Mouse (Mus musculus): Measurements from ENCODE around the gene Jak2.

Gene Jak2

DNA sequence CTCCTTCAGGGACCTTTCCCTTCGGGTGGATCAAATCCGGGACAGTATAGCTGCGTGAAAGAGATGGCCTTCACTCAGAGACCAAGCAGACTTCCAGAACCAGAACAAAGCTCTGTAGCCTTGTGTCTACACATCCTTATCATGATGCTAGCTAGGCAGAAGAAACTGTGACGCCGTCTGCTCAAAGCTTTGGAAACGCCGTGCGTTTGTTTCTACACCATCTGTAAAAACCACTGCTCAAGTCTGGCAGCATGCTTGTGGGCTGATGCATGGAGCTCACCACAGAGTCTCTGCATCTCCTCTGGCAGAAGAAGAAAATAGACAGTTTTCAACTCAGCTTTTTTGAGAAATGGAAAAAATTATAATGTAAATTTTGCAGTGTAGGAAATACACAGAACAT lies 60.2 kb downstream of the Jak2 start:
- DNase-seq, result no peak

DNA sequence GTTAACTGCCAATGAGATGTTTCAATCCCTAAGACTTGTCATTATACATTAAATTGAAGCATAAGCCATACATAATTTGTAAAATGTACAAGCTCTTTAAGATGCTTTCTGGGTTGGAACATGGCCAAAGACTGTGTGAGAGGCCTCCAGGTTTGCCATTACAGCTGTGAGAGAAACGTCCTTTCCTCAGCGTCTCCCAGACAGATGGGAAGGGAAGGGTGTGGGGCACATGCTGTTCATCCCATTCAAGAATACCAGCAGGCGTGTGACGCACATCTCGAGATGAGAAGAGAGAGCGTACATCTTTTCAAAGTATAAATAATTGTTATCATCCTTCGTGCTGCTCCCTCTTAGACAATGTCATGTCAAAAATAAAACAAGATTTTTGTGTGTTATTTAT lies 61.0 kb downstream of the Jak2 start:
- DNase-seq, result no peak

DNA sequence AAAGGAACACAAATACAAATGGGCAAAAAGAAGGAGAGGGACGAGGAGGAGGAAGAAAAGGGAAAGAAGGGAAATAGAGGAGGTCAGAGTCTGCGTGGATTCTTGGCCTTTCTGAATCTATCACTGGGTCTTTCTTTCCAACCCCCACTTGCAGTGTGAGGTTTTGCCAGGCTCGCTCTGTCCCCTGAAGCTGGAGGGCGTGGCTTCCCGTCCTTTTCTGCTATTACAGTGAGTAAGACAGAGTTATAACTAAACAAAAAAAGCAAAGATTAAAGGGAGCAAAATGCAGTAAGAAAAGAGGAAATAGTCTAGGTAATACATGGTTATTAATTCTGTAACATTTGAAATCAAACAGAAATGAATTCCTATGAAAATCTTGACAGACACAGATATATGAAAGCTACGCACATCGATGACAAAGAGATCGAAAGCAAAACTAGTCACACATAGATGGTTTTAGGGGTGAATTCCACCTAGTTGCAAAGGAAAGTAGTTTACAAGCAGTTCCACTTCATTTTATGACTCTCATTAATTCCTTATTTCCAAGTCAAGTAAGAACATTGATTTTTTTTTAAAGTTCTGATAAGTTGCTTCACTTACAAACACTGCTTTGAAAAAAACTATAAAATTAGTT lies 71.9 kb downstream of the Jak2 start:
- no peak for DNase-seq

DNA sequence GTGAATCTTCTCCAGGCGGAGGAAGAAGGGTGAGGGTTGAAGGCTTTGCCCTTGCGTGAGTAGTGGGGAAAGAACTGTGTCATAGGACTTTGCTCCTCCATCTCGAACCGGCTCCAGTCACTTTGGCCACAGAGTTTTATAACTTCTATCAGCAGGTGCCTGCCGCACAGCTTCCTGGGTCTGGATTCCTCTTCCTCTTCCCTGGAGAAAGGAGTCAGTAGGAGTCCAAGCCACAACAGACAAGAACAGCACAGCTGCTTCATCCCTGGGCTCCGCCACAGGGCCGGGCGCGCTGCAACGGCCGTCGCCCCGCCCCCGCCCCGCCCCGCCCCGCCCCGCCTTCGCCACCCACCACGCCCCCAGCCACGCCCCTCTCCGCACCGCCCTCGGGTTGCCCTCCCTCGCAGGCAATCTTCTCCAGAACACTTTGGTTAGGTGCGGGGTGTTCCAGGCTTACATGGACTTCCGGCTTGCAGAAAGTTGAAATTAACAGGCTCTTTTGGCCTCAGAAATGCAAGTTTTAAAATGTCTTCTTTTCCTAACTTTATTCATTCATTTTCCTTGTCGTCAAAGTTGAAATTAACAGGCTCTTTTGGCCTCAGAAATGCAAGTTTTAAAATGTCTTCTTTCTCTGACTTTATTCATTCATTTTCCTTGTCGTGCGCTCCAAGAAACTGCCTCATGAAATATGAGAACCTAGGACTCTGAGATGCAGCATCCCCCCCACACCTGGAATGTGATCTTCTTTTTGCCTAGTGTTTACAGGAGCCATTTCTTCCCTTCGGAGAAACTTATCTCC lies 73.6 kb downstream of the Jak2 start, which contains the start of gene Insl6:
Insl6 (minus strand) TSS at position 304 of the 799 bp plus-strand sequence.
- DNase-seq, result peak; percentile 85

DNA sequence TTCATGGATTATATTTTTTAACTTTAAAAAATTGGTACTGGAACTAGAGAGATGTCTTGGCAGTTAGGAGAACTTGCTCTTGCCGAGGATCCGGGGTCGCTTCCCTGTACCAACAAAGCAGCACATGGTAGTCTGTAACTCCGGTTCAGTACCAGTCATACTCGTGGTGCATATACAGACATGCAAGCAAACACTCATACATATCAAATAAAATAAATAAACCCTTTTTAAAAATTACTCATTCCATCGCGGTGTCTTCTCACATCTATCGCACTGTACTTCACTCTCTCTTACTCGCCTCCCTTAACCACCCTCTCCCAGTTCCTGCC lies 74.2 kb downstream of the Jak2 start:
- DNase-seq, result no peak

DNA sequence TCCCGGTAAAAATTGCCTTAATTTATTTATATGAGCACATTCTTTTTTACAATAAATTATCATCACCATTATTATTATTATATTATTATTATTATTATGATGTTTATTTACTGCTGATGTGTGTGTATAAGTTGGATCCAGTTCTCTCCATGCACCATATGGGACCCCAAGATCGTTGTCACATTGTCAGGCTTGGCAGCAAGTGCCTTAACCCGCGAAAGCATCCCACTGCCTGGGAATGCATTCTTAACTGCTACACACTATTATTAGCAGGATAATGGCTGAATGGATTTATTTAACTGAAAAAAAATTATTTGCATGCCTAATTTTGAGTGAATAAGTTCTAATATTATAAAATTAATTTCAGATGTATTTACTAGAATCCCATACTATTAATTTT lies 74.8 kb downstream of the Jak2 start:
- no peak for DNase-seq

DNA sequence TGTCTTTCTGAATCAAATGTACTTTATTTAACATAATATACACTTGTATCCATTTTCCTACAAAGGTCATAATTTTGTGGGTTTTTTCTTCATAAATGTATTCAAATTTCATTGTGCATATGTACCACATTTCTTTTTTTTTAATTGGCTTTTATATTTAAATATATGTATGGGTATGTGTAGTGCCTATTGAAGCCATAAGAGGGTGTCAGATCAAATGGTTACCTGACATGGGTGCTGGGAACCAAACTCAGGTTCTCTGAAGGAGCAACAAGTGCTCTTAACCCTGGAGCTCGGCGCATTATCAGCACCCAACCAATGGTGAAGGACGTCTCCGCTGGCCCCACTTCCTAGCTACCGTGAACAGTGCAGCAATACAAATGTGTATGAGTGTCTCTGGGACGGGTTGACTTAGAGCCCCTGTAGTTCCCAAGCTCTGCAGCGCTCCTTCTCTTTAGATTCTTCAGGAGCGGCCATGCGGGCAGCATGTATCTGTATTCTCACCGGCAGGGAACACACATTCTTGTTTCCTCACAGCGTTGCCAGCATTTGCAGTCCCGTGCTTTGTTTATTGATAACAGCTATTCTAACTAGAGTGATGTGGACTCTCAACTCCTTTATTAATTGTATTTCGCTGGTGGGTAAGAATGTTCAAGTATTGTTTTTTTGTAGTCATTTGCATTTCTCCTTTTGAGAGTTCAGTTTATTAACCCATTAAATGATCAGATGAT lies 75.4 kb downstream of the Jak2 start:
- DNase-seq, result no peak

DNA sequence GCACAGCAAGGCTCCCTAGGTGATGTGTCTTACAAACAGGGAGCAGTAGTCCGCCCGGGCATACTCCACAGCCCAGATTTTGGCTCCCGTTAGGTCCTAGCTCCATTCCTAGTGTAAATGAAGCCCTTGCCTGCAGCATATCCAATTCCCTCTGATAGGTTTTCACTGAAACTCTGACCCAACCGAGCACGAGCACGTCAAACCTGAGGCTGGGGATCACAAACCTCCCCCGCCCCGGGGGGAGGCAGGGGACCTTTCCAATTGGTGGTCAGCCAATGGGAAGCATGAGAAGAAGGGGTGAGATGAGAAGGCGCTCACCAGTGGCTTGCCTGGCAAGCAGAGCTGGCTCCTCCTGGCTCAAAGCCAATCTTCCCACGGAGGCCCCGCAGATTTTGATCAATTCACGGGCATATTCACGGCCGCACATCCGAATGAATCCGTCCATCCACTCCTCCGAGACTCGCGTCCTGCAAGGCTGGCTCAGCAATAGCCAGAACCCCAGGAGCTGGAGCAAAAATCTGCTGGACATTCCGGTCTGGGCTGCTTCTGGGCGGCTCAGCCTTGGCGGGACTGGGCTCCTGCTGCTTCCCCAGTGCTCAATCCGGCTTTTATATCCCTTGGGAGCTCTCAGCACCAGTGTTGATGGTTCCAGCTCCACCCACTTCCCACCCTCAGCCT lies 82.6 kb downstream of the Jak2 start, which contains the start of gene Rln1:
Rln1 (minus strand) TSS at position 603 of the 678 bp plus-strand sequence.
- DNase-seq, result peak; percentile 75

DNA sequence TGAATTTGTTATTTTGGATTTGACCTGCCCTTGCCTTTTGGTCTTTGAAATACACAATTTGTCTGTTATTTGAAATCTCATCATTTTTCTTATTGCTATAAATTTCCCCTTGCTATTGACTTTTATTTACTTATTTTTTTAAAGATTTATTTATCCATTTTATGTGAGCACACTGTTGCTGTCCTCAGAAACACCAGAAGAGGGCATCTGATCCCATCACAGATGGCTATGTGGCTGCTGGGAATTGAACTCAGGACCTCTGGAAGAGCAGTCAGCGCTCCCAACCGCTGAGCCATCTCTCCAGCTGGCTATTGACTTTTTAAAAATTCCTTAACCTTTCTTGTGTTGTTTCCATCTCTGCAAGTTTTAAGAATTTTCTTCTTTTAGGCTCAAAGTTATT lies 85.0 kb downstream of the Jak2 start:
- DNase-seq, result no peak

DNA sequence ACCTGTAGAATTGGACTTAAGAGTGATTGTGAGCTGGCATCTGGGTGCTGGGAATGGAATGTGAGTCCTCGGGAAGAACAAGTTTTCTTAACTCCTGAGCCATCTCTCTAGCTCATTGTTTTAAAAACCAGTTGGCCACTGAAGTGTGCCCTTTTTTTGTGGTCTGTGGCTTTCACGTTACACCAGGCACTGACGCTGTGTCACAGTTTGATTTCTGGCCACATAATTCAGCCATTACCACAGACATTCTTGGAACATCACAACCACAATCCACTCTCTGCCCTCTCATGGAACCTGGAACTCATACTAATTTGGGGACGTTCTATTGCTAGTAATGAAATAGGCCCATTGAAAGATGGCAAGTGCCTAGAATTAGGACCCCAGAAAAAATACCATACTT lies 89.4 kb downstream of the Jak2 start:
- DNase-seq, result no peak

DNA sequence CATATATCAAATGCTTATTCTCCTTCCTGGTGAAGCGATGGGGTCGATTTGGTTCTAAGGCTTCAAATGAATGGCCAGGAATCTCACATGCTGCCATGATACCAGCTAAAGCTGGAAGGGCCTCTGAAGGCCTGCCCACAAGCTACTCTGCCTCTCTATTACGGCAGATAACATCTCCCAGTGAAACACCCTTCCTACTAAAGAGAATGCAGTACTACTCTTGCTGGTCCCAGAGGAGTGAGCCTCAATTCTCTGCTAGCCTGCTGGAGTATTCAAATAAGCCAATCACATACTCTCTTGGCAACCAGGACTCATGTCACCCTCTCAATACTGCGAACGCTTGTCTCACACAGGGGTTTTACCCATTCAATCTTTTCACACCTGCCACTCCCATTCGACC lies 90.7 kb downstream of the Jak2 start:
- no peak for DNase-seq

DNA sequence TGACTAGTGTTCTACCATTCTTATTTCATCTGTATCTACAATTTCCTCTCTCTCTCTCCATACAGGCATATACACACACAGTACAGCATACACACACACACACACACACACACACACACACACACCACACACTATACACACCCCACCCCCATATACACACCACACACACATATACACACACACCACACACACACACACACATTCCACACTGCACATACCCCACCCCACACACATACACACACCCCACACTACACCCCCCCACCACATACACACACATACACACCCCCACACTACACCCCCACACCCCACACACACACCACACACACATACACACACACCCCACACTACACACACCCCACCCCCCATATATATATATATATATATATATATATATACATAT lies 93.2 kb downstream of the Jak2 start:
- no peak for DNase-seq

DNA sequence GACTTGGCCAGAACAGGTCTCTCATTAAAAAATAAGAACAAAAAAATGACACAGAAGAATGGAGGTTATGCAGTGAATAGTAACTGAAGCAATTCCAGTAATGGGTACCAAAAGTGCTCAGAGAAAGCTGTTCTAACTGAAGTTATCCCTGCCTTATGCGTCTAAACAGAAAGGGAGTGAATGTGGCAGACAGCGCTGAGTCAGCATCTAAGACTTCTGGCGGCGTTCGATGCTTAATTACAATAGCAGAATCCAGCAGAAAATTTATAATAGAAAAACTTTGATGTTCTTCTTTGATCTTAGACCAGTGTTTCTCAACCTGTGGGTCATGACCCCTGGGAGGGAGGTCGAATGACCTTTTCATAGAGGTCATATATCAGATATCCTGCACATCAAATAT lies 94.0 kb downstream of the Jak2 start:
- no peak for DNase-seq

DNA sequence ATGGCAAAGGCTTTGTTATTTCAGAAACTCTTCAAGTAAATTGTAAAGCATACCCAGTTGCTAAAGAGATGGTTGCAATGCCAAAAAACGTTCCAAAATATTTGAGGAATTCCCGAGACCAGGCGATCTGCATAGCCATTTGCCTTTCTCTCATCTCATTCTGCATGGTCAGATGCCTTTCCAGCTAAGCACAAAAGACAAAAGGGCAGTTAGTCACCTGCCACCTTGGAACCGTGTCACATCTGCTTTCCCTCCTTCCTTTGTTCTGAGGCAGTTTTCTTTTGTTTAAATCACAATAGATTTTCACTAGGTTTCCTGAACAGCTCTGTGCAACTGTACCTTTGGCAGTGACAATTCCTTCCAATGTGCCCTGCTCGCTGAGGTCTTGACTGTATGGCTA lies 99.4 kb downstream of the Jak2 start:
- no peak for DNase-seq

DNA sequence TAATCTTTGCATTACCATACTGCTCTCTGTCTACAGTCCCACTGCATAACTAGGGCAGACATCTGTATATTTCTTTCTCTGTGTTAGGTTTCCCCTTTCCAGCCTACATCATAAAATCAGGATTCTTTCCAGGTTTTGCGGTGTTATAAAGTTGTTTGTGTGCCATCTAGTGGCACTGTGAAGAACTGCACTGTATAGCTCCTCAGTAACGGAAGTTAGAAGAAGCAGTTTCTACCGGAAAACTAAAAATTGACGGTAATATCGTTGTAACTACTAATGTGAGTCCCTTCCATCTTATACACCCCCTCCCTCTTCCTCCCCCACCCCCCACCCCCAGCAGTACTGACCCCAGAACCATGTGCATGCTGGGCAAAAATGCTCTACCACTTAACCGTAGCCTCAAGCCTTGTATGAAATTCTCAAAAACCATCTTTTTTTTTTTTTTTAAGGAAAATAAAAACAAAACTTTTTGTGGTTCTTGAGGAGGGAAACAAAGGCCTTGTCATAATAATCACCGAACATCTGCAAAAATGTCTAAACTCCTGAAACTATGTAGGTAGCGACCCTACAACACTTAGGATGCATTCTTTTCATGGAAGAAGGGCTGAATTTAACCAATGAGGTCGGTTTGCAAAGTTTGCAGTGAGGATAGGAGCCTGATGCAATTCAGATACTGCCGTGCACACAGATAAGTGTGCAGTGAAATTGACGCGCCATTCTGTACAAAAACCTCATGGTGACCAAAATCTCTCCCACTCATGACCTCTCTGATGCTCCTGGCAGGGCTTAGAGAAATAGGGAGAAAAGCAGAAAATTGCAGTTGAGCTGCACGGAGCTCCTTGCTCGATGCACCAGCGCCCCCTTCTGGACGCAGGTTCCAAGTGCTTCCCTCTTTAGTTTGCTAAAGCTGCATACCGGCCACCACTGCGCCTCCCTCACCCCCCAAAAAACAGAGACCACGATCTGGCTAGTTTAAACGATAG lies 103.6 kb downstream of the Jak2 start:
- DNase-seq, result peak; percentile 90

DNA sequence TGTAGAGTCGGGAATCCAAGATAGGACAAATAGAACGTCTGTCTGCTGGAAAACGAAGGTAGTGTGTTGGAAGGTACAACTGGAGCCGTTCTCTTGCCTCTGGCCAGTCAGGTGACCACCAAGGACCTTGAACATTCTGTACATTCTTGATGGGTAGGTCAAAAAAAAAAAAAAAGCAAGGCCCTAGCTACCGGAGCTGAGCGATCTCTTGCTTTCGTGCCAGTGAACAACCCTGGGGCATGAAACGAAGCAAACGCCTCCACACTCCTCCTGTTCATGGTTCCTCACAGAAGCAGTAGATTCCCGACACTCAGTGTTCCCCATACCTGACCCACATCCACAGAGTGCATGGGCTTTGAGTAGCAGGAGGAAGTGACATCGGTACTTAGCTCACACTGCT lies 104.7 kb downstream of the Jak2 start:
- no peak for DNase-seq

DNA sequence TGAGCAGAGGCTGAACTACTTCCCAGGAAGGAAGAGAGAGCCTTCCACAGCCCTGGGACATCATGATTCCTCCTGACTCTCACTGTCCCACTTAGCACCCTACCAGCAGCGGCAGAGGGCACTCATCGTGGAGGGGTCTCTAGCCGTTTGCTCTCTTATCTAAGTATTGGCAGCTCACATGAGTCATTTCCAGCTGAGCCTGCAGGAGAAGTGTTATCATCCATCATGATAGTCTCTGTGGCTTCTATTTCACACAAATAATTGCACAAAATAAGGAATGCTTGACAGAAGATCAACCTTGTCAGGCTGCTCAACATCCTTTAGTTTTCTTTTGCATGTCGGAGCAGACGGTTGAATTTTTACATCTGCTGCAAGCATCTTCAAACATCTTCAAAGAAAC lies 108.6 kb downstream of the Jak2 start:
- no peak for DNase-seq

DNA sequence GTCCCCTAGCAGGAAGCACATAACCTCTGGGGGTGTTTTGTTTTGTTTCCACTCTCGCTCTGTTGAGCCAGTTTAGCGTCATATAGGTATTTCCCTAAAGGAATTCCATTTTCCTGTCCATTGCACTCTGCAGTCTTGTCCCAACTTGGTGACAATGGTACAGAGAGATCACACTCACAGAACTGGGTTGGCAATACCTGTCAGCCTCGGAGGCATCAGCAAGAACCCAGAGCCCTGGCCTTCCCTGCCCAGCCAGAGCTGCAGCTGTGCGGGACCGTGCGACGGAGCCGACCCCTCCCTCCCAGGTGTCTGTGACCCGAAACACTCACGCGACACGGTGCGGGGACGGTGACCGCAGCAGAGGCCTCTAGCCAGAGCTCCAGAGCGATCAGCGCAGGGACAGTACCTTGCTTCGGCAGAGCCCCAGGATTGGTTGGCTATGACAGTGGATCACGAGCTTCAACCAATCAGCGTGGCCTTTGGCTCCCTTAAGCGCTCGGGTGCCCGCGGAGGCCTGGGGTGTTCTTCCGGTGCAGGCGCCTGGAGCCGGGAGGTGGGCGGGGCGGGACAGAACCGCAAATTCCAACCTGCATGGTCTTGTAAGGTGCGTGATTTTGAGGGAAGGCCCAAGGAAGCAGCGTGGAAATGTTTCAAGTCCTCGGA lies 110.0 kb downstream of the Jak2 start:
- DNase-seq, result peak; percentile 94

DNA sequence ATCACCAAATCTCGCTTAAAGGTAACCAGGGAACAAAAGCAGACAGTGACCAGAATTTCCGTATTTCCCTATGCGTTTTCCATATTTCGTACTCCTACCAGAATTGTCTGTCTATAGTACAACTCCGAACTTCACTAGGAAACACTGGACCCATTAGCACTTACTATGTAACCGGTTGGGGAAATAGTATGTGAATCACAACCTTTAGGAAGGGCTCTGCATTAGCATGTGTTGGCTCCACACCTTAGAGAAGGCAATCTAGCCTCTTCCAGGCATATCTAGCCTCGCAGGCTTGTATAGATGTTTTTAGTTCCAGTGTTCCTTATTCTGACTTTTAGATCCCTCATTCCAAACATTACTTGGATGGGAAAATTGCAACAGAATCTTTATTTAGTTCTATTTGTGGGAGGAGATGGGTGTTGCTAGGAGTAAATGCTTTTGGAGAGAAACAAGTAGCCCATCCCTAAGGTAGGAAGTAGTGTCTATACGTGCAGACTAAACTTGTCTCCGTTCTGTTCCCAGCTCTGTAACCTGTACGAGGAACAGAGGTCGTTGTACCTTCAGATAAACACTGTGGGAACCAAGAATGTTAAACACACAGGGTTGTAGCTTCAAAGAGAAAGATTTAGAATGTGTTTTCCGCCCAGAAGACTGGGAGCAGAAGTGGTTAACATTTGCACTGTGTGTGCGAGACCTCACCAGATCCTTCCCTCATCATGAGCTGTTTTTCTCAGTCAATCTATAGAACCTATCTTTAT lies 110.7 kb downstream of the Jak2 start:
- DNase-seq, result no peak
